Mouse (Mus musculus): Measurements from ENCODE around the gene Spin1.
"Not testable (repeated sequence)": the region's sequence is repeated elsewhere in the genome, so short reads cannot be mapped to it uniquely, and the experiment has no call there.

The Spin1 gene

DNA sequence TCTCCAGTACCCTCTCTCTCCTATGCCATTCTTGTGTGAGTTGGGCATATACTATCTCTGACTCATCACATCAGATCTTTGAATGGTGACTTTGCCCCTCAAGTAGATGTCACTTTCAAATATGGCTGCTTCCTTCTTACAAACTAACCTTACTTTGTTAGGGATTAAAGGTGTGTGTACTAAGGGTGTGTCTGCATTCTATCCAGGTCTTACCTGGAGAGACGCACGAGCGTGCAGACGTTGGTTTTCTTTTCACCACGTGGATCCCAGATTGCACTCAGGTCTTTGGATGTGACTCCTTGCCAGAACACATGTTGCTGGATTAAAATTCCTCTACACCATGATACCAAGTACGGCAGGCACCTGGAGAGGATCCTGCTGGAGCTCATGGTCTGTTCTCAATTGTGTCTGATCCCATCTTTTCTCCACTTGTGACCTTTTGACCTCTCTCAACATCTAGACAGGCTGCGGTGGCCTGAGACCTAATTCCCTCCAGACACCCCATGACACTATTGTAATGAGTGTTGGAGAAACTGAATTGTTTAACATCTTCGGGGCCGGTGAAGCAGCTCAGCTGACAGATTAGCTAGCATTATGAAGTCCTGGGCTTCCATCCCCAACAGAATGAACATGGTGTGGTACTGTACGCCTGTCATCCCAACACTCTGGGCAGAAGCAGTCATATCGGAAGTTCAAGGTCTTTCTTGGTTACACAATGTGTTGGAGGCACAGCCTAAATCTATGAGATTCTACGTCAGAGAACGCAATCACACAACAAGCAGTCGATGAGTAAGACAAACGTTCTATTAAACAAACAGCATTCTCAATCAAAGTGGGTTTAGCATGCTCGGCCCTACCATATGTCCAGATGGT, 6.1 kb upstream of the Spin1 start:
- DNase-seq (ENCODE audit: low spot score in 2 of 2) = no peak

DNA sequence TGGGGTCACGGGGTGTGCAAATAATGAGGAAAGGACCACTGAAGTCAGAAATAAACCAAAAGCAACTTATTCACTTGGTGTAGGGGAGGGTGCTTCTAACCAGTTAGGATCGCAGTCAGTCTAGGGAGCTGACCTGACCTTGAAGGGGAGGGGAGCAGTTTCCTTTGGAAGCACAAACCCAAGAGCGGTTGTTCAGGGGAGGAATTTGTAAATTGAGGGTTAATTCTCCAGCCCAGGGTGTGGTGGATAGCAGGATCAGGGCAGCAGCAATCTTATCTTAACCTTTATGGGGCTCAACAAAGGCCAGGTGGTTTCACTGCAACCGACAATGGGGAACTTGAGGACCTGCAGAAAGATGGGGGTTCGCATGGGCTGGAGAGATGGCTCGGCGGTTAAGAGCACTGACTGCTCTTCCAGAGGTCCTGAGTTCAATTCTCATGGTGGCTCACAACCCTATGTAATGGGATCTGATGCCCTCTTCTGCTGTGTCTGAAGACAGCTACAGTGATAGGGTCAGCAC, 5.4 kb upstream of the Spin1 start:
- DNase-seq (ENCODE audit: low spot score in 2 of 2) = no peak

DNA sequence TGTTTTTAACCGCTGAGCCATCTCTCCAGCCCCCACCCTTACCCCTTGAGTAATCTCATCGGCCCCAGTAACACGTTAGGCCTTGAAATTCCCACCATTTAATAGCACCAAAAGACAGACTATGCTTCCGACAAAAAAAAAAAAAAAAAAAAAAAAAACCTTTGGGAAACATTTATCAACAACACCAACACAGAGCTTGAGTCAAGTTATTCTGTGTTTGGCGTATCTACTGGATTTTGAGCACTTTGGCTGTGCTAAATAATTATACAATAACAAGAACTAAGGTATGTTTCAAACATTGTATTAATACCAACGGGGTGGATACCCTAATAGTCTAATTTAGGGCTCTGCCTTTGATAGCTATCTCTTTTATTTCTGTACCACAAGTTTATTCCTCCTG, 4.0 kb upstream of the Spin1 start:
- no peak for DNase-seq (ENCODE audit: low spot score in 2 of 2)

DNA sequence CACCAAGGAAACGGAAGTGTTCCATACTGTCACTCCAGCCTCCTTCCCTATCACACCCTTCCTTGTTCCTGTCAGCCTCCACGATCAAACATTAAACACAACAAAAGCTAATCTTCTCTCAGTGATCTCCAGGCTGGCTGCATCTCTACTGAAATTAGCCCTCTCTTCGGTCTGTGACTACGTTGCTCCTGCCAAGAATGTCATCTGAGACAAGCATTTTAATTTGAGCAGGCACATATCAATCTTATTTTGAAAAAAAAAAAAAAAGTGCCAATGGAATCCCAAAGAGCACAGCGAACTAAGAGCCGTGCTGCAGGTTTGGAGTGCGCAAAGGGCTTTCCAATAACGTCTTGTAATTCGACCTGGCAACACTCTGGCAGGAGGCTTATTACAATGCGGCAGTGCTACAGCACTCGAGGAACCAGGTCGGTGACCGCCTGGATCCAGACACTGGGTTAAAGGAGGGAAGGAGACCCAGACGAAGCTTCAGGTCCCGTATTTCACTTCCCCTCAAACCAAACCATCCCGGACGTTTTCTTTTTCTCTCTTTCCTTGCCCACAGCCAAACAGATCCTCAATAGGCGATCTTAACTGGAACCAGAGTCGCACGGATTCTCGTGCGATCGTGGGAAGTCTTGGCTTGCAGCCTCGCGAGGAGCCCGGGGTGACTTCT, 984 bp upstream of the Spin1 start:
- DNase-seq (ENCODE audit: low spot score in 2 of 2) = peak in 1 of 2 experiments; percentile 36

DNA sequence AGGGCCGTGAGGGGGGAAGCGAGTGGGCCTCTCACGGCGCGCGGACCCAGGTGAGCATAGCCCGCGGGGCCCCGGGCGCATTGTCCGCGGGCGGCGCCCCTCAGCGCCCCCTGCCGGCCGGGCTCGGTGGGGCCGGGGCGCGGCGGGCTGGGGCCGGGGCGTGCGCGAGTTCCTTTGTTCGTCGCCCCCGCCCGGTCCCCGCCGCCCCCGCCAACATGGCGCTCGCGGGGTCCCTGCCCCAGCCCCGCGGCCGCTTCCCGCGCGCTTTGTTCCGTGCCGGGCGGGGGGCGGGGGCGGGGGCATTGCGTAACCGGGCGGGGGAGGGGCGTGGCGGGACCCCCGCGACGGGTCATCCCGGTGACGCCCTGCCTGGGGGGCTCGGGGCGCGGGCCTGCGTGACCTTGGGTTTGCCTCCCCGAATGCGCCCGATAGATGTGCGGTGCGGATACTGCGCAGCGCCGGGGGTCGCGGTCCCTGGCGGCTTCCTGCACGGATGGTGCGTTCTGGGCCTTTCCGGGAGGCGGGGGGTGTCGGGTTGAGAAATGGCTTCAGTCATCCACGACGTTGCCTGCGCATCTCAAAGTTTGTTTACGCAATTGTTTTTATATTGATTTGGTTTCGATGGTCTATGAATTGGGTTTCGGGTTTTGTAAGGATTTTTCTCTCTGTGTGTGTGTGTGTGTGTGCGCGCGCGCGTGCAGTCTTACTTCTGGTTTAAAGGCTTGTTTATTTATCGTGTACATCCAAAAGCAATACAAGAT, 516 bp downstream of the Spin1 start:
- peak; percentile 71 to 72 for DNase-seq (ENCODE audit: low spot score in 2 of 2)

DNA sequence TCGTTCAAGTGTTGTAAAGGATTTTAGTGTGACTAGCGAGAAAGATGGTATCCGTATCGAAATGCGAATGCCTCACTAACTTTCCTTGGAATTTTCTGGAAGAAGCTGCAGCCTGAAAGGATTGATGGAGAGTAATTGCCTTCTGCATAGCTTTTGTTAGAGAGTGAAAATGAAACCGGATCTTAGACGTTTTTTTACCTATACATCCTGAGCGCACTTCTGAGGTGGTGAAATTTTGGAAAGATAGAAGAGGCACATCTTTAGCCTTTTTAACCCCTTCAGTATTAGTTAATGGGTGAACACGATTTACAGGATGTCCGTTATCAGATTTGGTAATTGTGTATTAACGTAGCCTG, 1.1 kb downstream of the Spin1 start:
- no peak for DNase-seq (ENCODE audit: low spot score in 2 of 2)

DNA sequence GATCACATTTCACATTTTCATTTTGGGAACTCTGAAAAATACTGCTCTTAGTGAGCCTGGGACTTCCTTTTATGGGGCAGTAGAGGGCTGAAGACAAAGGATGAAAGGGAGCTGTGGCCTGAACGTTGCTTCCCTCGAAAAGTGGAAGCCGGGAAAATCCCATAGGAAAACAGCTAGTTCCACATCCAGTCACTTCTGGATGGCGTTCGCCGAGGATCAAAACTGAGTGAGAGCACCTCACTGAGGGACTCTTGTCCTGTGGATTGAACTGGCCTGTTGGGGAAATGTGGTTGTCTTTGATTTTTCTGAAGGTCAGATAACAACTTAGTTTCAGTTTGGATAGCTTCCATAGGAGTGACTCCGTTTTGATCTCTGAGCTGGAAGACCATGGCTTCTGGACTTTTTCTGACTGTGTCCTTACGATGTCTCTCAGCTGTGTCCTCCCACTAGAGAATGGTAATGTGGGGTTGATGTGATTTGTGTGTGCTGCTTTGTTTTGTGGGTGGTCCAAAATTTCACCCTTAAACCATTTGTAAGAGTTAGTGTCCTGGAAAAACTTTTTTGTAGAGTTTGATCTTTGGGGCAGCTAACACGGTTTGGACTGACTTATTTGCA, 2.5 kb downstream of the Spin1 start:
- DNase-seq (ENCODE audit: low spot score in 2 of 2) = no peak

DNA sequence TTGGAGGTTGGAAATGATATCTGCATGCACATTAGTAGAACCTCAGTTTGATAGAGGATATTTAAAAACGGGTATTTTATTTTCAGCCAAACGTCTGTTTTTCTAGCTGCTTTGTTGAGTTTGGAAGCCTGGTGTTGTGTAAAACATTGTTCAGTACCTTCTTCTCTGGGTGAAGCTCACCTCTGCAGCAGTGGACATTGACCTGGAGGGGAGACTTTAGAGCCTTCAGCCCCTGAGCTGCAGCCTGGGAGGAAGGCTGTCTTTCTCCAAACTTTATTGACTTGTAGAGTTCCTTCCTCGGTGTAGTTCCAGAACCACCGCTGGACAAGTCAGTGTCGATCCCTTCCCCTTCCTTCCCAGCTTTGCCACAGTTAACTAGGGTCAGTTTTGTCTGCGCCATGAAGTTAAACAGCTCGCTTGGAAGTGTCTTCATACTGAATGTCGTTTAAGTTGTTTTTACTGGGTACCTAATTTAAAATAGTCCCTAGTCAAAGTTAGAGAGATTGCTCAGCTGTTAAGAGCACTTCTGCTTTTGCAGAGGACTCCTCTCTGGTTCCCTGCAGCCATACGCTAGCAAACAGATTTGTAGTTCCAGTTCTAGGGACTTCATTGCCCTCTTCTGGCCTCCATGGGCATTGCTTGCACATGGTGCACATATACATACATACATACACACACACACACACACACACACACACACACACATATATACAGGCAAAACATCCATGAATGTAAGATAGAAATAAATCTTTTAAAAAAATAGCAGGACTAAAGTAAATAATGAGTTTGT, 3.4 kb downstream of the Spin1 start:
- DNase-seq (ENCODE audit: low spot score in 2 of 2) = no peak

DNA sequence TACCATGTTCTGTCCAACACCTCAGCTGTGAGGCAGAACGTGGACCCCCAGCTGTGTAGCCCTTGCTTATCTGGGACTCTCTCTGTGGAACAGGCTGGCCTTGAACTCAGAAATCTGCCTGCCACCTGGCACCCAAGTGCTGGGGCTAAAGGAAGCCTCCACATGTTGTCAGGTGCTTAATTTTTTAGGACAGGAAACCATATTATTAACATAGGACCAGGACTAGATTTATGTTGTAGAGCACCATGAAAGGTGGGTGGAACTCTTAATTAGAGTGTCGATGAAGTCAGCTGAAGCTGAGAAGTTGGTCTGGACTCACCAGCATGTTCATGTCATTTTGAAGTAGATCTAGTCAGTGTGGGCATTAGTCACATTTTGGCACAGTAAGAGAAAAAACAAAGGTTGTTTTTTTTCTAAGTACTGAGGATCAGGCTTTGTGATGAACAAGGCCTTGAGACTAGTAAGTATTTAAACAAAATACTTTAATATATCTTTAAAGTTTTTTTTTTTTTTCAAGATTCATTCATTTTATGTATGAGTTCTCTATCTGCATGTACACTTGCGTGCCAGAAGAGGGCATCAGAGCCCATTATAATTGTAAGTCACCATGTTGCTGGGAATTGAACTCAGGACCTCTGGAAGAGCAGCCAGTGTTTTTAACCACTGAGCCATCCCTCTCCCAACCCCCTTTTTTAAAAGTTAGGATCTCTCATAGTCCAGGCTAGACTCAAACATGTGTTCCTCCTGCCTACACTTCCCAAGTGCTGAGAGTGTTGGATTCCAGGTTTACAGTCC, 5.4 kb downstream of the Spin1 start:
- DNase-seq (ENCODE audit: low spot score in 2 of 2) = no peak

DNA sequence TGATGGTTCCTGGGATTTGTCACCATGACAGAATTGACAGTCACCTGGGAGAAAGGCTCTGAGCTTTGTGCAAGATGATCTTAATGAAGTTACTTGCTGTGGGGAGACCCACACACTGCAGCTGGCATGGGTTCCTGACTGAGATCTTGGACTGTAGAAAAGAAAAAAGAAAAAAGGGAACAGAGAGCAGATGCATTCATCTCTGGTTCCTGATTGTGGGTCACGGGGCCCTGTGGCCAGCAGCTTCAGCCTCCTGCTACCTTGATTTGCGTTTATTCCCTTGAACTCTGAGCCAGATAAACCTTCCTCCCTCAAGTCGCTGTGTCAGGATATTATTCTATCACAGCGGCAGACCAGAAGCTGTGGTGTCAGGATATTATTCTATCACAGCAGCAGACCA, 6.1 kb downstream of the Spin1 start:
- DNase-seq (ENCODE audit: low spot score in 2 of 2) = no peak

DNA sequence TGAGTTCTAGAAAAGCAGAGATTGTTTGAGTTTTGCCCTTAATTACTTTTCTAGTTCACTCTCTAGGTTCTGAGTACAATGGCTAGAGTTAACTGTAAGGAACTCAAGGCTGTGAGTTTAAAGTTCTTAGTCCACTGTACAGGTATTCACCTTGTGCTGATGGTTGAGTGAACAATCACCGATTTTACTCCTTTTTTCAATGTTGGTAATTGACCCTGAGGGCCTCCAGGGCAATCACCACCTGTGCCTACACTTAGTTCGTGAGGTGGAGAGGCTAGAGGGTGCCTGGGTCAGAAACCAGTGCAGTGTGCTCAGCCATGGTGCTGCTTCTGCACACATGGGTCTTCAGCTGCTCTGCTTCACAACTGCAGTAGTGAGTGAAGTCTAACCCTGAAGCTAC, 8.8 kb downstream of the Spin1 start:
- no peak for DNase-seq (ENCODE audit: low spot score in 2 of 2)

DNA sequence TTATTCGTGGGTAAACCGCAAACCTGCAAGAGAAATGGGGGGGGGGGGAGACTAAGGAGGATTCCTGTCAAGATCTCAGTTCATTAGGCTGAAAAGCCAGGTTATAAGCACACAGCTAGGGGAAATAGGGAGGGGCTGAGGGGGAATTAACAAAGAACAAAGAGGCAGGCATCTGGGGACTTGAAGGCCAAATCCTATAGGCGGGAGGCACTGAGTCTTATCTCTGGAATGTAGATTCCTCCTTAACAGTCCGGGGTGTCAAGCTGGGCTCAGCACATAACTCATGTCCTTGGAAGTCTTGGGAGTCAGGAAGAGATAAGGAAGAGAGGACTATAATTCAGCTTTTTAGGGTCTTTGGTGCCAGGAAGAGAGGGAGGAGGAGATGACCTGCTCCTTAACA, 13.7 kb downstream of the Spin1 start:
- not testable (repeated sequence) for DNase-seq (ENCODE audit: low spot score in 2 of 2)

DNA sequence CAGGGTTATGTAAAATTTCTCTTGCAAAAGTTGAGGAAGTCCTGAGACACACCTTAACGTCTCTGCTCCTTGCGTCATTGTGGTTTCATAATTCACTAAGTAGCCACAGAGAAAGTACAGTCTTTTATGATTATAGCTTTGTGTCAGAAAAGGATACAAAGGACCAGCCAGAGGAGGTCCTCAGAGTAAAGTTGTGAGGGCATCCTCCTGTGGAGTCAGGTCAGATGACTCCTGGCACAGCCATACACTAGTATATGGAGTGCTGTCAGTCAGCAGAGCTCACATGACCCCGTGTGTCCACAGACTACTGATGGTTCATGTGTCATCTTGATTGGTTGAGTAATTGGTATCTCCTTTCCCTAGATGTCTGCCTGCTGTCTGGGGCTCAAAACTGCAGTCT, 15.1 kb downstream of the Spin1 start:
- DNase-seq (ENCODE audit: low spot score in 2 of 2) = no peak

DNA sequence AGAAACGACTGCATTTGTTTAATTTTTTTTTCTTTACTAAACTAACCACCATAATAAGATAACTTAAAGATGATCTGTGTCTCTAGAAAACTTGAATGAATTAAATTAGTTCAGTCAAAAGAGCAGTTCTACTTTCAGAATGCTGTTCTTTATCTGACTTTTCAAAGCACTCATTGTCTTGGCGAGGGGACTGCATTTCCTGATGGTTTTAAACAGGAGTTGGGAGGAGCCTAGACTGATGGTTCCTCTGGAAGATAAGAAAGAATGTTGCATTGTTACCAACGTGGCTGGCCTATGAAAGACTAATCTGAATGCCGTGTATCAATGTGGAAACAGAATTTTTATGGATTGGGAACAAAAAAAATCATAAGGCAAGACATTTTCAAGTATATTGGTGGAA, 20.1 kb downstream of the Spin1 start:
- no peak for DNase-seq (ENCODE audit: low spot score in 2 of 2)

DNA sequence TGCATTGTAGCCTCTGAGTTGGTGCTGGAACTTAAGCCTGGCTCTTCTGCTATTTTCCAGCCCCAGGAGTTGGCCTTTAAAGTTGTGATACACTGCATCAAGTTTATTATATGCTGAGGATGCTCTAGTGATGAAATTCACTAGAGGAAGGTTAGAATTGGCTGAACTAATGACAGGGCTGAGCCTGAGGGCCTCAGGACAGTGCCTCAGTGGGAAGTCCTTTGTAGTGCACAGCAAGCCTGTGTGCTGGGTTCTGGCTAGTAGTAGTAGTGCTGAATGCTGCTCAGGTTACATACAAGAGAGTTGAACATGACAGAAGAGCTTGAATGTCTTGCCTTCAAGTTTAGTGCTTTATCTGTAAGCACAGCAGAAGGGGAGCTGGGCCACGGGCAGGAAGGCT, 21.3 kb downstream of the Spin1 start:
- DNase-seq (ENCODE audit: low spot score in 2 of 2) = no peak

DNA sequence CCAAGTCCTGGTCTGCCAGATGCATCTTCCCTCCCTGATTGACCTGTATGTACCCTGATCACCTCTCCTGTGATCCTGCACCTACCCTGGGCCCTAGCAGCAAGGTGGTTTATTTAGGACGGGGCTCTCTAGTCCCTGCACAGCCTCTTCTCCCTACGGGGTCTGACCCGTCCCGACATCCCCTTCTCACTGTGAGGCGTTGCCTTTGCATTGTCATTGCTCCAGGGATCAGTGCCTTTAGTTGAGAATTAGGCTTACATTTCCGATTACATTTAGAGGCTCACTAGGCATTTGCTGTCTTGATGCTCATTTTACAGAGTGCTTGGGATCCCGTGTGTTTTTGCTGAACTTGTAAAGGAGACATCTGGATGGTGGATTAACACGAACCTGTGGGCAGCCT, 22.1 kb downstream of the Spin1 start:
- DNase-seq (ENCODE audit: low spot score in 2 of 2) = no peak

DNA sequence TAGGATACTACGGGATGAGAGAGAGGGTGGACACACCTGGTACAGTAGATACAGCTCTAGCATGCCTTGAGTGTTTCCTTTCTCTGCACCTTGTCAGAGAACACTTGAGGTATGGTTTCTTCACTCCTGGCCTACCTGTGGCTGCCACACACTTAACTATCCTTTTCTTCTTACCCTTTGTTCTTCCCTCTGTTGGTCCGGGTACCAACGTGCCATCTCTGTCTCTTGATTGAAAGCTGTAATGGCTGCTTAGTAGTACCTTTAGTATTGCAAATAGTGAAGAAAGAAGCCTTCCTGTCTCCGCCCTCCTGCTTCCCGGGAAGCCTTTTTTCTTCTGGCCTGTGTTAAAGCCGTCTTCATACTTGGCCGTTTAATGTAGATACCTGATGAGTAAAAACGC, 24.7 kb downstream of the Spin1 start:
- no peak for DNase-seq (ENCODE audit: low spot score in 2 of 2)

DNA sequence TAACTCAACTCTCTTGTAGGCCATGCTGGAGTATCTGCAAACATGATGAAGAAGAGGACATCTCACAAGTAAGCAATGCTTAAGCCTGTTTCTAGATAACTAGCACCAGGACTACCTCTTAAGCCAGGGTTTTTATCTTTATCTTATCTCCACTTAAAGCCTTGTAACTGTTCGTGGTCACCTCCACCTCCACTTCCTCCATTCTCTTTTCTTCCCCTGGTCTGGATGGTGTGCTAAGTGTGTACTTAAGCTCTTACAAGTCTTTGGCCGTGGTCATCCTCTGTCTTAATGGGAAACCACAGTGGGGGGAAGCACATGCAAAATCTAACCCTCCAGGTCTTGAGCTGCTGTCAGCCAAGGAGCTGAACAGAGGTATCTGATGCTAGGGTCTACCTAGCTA, 27.2 kb downstream of the Spin1 start:
- DNase-seq (ENCODE audit: low spot score in 2 of 2) = no peak

DNA sequence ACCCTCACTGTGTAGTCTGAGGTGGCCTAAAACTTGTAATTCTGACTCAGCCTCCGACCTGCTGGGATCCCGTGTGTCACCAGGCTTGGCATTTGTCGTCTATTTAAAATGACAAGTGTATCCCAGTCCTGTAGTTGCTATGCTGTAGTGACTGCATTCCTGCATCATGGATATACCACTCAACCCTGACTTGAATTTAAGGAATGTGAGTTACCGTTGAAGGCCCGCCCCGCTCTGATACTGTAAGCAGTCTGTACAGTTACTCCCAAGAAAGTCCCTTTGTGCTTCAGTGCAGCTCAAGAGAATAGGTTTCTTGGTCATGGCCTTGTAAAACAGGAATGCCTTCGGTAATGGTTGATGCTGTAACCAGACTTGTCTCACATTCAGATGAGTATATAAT, 27.7 kb downstream of the Spin1 start:
- DNase-seq (ENCODE audit: low spot score in 2 of 2) = no peak

DNA sequence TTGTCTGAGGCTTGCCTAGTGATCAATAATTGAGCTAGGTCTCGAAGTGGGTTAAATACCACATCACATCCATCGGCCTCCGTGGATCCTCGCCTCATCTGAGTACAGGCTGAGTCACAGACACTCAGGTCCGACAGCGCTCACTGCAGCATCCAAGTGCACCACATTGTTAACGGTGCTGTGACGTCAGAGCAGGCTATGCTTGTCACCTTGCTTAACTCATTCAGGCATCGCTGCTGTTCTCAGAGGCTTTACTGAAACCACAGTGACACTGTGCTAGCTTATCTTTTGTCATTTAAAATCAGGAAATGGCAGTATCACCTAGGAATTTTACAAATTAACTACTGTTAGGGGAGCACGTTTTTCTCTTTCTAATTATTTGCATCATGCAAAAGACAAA, 30.5 kb downstream of the Spin1 start:
- no peak for DNase-seq (ENCODE audit: low spot score in 2 of 2)
